Mouse (Mus musculus) olfactory bulb, adult 2 months (tissue): Measurements from ENCODE around the gene Brk1. TPM values are rescaled to one million over a fixed set of nuclear protein-coding genes. Genes with fewer than 3 reads are reported as not detected.

ENCODE experiments used
- H3K27ac ChIP-seq: fragments of 200-500 bp; 2 replicates; pipeline ENCODE4 v1.5.1; 2012; ENCODE audit warnings: low read depth, low read length; ENCODE audit not compliant: insufficient read depth
- H3K4me1 ChIP-seq: fragments of 200-500 bp; 2 replicates; pipeline ENCODE4 v1.6.1; 2012; ENCODE audit warnings: low read length; ENCODE audit not compliant: control insufficient read depth, insufficient read depth
- H3K4me3 ChIP-seq: fragments of 200-500 bp; 2 replicates; pipeline ENCODE4 v1.5.1; 2012; ENCODE audit warnings: mild to moderate bottlenecking, low read depth, low read length, moderate library complexity; ENCODE audit not compliant: insufficient read depth
- CTCF ChIP-seq: fragments of 200-500 bp; IDR thresholded peaks from 2 replicates; pipeline ENCODE4 v1.5.1; 2012; ENCODE audit warnings: low read depth, mild to moderate bottlenecking, low read length, moderate library complexity; ENCODE audit not compliant: insufficient read depth
- POLR2A ChIP-seq: fragments of 200-500 bp; IDR thresholded peaks from 2 replicates; pipeline ENCODE4 v1.6.1; 2012; ENCODE audit warnings: mild to moderate bottlenecking, low read depth, low read length, moderate library complexity; ENCODE audit not compliant: insufficient read depth
- WGBS: fragments of 180-500 bp; shearing (Covaris S2); methylation state at CpG from one replicate; pipeline ENCODE4 v1.1.7; 2018; 5-methylcytosine and 5-hydroxymethylcytosine counted together
- polyA plus RNA-seq: library from polyadenylated mRNA; stranded (reverse); fragments of >200 nt; gene quantifications from 2 replicates; pipeline ENCODE4 v1.2.4, GENCODE M21; 2012; ENCODE audit warnings: low replicate concordance; ENCODE audit not compliant: missing spikeins, insufficient read depth, insufficient read length

The Brk1 gene
- polyA plus RNA-seq: not detected in 2 replicates

DNA sequence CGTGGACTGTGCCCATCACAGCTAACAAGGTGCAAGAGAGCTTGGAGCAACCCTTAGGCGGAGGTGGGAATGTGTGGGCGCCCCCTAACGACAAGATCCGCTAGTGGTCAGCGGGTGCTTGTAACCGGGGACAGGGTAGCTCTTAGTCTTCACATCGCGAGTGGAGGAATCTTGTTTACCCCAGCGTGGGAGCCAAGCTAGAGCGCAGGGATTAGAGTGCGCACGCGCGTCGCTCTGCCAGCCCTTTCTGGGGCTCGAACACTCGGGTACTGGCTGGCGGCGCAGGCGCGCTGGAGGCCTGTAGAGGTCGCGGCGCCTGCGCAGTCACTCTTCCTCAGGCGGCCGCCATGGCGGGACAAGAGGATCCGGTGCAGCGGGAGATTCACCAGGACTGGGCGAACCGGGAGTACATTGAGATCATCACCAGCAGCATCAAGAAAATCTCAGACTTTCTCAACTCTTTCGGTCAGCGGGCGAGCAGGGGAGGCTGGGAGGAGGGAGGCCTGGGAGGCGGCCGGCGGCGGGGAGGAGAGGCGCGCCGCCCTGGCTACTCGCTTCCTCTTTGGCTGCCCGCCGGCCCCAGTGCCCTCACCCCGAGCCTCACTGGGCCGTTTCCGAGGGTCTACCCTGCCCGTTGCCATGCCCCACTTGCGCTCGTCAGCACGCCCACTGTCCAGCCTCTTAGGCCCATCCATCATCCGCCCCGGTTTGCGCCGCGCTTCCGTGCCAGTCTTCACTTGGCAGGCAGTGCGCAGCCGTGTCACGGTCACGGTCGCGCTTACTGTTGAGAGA lies at the start of gene Brk1:
Gene Brk1, plus strand, starts transcription at position 341 of the 792 bp plus-strand sequence.
- peaks cover 13% of the 10 kb centered on the region for H3K4me1 ChIP-seq
- TF ChIP-seq POLR2A (peak; percentile 73), CTCF (peak; percentile 30; the same call in 1 of the 2 replicates)
- under 1% methylated on average over 61 of the region's 65 CpGs for WGBS
- H3K4me3 ChIP-seq: peak within 1 kb of the TSS; percentile 89
- peak within 1 kb of the TSS; percentile 53 for H3K27ac ChIP-seq

DNA sequence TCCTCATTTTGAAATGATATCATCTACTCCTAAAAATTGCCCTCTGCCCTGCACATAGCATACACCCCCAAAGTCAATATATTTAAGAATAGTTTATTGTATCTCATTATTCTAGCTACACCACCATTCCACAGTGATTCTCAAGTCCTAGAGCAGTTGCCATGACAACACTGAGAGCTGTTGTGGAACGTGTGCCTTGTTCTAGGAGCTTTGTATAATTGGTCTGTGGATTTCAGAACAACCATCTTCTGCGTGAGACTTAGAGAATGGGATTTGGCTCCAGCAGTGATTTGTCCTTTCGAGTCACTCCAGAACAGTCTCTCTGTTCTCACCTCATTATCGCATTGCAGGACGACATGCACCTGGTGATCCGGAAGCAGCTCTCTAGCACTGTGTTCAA lies 44.8 kb upstream of the Brk1 start:
- H3K27ac ChIP-seq: no peak overlapping the region
- 50% methylated on average over 6 of the region's 6 CpGs for WGBS
- peaks cover 3% of the 10 kb centered on the region; the same call in 1 of the 2 replicates for H3K4me1 ChIP-seq
- no peak overlapping the region for H3K4me3 ChIP-seq
- TF ChIP-seq POLR2A: no peak

DNA sequence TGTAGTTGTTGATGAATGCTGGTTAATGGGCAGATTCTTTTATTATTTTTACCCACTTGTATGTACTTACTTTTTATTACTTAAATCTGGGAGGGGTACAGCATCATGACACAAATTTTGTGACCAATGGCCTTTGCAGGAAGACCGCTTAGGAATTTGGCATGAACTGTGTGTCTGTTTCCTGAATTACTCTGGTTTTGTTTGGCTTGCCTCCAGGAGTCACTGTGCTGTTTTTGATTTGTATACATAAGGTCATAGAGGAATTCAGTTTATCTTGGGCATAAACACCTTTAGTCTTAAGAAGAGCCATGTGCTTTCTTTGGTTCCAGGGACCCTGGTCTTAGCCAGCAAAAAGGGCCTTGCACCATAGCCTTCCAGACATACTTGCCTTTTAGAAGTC lies 40.0 kb upstream of the Brk1 start:
- TF ChIP-seq POLR2A (no peak), CTCF (no peak)
- 77% methylated on average over 1 of the region's 1 CpGs for WGBS
- H3K4me3 ChIP-seq: no peak overlapping the region
- no peak overlapping the region for H3K27ac ChIP-seq
- H3K4me1 ChIP-seq: peaks cover 3% of the 10 kb centered on the region; the same call in 1 of the 2 replicates

DNA sequence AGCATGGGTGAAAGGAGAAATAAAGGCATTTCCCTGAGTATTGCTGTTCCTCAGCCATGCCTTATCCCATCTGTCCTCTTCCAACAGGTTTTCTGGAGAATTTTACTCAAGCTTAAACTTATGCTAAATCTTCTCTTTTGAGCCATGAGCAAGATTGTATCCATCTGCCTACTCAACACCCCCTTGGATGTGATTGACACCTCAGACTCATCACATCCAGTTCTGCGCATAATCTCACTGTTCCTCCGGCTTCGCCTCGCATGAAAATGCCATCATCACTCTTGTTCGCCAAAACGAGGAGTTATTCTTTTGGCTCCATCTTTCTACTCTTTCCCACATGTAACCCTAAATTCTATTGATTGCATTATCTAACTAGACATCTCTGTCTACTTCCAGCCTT lies 28.5 kb upstream of the Brk1 start:
- no peak overlapping the region for H3K27ac ChIP-seq
- no peak overlapping the region for H3K4me3 ChIP-seq
- WGBS: 94% methylated on average over 6 of the region's 6 CpGs
- TF ChIP-seq POLR2A (no peak), CTCF (no peak)
- no peaks in the 10 kb centered on the region for H3K4me1 ChIP-seq

DNA sequence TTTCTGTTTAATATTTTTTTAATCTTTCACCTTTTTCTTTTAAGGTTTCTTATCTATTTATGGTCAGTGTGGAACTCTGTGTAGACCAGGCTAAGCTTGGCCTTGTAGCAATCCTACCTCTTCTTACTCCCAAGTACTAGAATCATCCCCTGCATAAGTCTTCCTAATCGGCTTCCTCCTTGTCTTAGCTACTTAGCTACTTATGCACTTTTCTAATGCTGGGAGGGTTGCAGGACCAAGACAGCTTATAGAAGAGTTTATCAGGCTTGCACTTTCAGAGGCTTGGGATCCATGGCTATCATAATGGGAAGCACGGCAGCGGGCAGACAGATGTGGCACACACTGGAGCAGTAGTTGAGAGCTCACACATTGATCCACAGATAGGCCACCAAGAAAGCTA lies 25.3 kb upstream of the Brk1 start:
- Histone ChIP-seq H3K4me1 (no peaks in the 10 kb centered on the region), H3K27ac (no peak overlapping the region), H3K4me3 (no peak overlapping the region)
- TF ChIP-seq CTCF (no peak), POLR2A (no peak)
- 93% methylated on average over 3 of the region's 3 CpGs for WGBS

DNA sequence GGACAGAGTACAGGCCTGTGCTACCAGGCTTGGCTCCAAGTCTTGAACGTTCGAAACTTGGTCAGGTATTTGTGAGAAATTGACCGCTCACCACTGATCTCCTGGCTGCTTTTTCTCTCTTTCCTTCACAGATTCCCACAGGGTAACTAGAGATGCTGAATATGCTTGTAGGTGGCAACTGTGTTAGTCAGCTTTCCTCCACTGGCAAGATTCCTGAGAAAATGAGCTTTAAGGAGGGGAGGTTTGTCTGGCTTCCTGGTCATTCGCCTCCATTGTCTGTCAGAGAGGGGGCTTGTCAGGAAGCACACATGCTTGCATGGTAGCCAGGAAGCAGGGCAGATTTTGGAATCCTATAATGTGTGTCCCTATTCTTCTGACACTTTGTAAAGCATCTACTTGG lies 21.5 kb upstream of the Brk1 start:
- WGBS: 92% methylated on average over 4 of the region's 4 CpGs
- no peak overlapping the region for H3K27ac ChIP-seq
- TF ChIP-seq CTCF (no peak), POLR2A (no peak)
- H3K4me1 ChIP-seq: no peaks in the 10 kb centered on the region
- no peak overlapping the region for H3K4me3 ChIP-seq

DNA sequence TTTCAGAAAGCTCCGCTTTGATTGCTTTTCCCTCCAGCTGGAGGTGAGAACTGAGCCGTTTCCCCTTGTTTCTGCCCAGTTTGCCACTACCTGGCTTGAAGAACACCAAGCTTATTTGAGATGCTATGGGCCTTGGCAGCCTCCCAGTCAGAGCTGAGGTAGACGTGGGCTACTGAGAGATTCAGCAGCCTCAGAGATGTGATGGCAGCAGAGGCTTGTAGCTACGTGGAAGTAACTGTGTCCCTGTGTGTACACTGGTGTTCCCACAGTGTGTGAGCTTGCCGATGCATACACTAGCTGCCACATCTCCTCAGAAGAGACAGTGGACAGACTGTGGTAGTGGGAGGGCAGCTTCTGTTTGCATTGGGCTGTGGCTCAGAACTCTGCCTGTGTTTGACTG lies 19.5 kb upstream of the Brk1 start:
- TF ChIP-seq POLR2A (no peak), CTCF (no peak)
- Histone ChIP-seq H3K27ac (no peak overlapping the region), H3K4me3 (no peak overlapping the region), H3K4me1 (no peaks in the 10 kb centered on the region)
- WGBS: 91% methylated on average over 5 of the region's 5 CpGs

DNA sequence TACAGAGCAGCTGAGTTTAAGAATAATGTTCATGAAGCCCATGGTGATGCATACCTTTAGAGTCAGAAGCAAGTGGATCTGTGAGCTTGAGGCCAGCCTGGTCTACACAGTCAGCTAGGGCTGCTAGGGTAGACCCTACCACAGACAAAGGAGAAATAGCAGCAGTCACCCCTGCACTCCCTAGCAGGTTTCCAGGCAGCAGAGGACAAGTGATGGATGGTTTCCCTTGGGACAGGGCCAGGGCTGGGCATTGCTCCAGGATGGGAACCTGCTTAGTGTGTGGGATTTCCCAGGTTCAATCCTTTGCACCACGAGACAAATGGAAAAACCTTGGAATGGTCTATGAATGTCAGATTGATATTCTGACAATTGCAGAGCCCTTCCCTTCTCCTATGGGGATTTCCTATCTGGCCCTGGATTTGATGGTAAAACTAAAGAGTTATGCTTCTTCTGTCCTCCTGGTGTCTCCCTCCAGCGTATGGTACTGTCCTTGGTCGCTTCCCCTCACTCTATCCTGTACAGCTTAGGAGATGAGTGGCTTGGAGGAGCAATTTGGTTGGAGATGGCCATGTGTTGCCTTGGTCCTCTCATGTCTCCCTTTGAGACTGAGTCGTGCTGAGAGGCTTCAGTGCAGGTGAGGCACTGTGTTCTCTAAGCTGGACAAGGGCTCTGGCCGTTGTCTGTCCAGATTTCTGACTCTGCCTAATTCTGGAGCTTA lies 17.9 kb upstream of the Brk1 start:
- Histone ChIP-seq H3K4me3 (no peak overlapping the region), H3K27ac (no peak overlapping the region), H3K4me1 (no peaks in the 10 kb centered on the region)
- TF ChIP-seq CTCF (no peak), POLR2A (no peak)
- WGBS: 49% methylated on average over 5 of the region's 5 CpGs

DNA sequence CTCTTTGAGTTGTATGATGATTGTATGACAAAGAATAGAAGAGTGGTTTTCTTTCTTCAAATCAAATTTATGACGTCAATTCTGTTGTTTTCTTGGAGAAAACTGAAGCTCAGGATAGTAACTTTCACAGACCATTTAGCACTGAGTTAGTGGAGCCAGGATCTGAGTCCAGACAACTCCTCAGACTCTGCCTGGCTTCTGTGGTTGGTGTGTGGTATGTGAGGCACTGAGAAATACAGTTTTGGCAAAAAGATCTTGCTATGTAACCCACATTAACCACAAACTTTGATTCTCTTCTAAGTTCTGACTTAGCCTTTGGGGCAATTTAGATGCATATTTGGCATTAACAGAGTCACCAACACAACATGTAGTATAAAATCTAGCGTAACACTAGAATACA lies 11.9 kb upstream of the Brk1 start:
- H3K27ac ChIP-seq: no peak overlapping the region
- TF ChIP-seq CTCF: no peak
- TF ChIP-seq POLR2A: no peak
- no peaks in the 10 kb centered on the region for H3K4me1 ChIP-seq
- no peak overlapping the region for H3K4me3 ChIP-seq
- 95% methylated on average over 2 of the region's 2 CpGs for WGBS
